Mouse (Mus musculus) right cerebral cortex, postnatal 14 days (tissue): ENCODE measurements around the gene Cox4i2.
A peak's percentile ranks its signal among the peaks of the same experiment; 100 is the strongest.

ENCODE experiments used
- DNase-seq: peaks from one replicate; pipeline ENCODE4 v3.0.0; 2022

The Cox4i2 gene

GRCm38 (mm10) chr2:152736090-152736601 is 17.8 kb upstream of the Cox4i2 start, which contains the start of gene Id1:
Gene Id1 (plus strand): TSS chr2:152736251.
- peak; percentile 51 for DNase-seq

GRCm38 (mm10) chr2:152736748-152737147 is 17.2 kb upstream of the Cox4i2 start:
- no peak for DNase-seq

- DNase-seq: no peak
Measured at GRCm38 (mm10) chr2:152737306-152738221, 16.4 kb upstream of the Cox4i2 start.

- DNase-seq: no peak
Measured at GRCm38 (mm10) chr2:152738341-152738740, 15.6 kb upstream of the Cox4i2 start.

- peak; percentile 48 for DNase-seq
Measured at GRCm38 (mm10) chr2:152739031-152739841, 14.7 kb upstream of the Cox4i2 start.

- no peak for DNase-seq
Measured at GRCm38 (mm10) chr2:152739842-152740260, 14.1 kb upstream of the Cox4i2 start.

GRCm38 (mm10) chr2:152740490-152740889 is 13.5 kb upstream of the Cox4i2 start:
- DNase-seq: no peak

GRCm38 (mm10) chr2:152741153-152742041 is 12.6 kb upstream of the Cox4i2 start:
- DNase-seq: peak; percentile 29

GRCm38 (mm10) chr2:152742435-152742834 is 11.5 kb upstream of the Cox4i2 start:
- peak; percentile 48 for DNase-seq

GRCm38 (mm10) chr2:152756474-152757393 is 2.8 kb downstream of the Cox4i2 start:
- no peak for DNase-seq

GRCm38 (mm10) chr2:152757478-152757877 is 3.5 kb downstream of the Cox4i2 start:
- DNase-seq: no peak

- no peak for DNase-seq
Measured at GRCm38 (mm10) chr2:152758351-152758750, 4.4 kb downstream of the Cox4i2 start.

- DNase-seq: no peak
Measured at GRCm38 (mm10) chr2:152763310-152763709, 9.3 kb downstream of the Cox4i2 start.

GRCm38 (mm10) chr2:152764172-152765044 is 10.4 kb downstream of the Cox4i2 start:
- no peak for DNase-seq

GRCm38 (mm10) chr2:152765045-152765674 is 11.2 kb downstream of the Cox4i2 start:
- DNase-seq: no peak

GRCm38 (mm10) chr2:152766387-152767123 is 12.6 kb downstream of the Cox4i2 start:
- peak; percentile 88 for DNase-seq

GRCm38 (mm10) chr2:152767618-152768271 is 13.8 kb downstream of the Cox4i2 start:
- DNase-seq: no peak

- no peak for DNase-seq
Measured at GRCm38 (mm10) chr2:152769677-152770076, 15.7 kb downstream of the Cox4i2 start.
